Mouse (Mus musculus) mouse embryonic stem cell (cell line): ENCODE results near the gene Ppp1cb.

Source experiments
- in situ Hi-C, 2 experiments: fragments of 300-500 bp; cut with MboI; formaldehyde crosslinking; loops; 1 replicate in 1 of 2; 3 replicates in 1 of 2; pipeline ENCODE4 v1.14.3; 2019 to 2020; ENCODE audit warnings: low sequenced_read_pairs in 2 of 2, low pct_unique_long_range_greater_than_20kb in 1 of 2, mixed read lengths in 1 of 2; ENCODE audit not compliant: unreplicated experiment in 1 of 2

Gene Ppp1cb

GRCm38 (mm10) chr5:32438564-32438922, 20.1 kb upstream of the Ppp1cb start:
- in situ Hi-C loops = no loop called here

GRCm38 (mm10) chr5:32441336-32441735, 17.3 kb upstream of the Ppp1cb start:
- in situ Hi-C loops = no loop called here

GRCm38 (mm10) chr5:32441992-32442575, 16.6 kb upstream of the Ppp1cb start:
- in situ Hi-C loops = no loop called here

- in situ Hi-C loops = no loop called here
Observed at GRCm38 (mm10) chr5:32443906-32444305, 14.7 kb upstream of the Ppp1cb start.

- in situ Hi-C loops = no loop called here
Observed at GRCm38 (mm10) chr5:32445287-32445921, 13.2 kb upstream of the Ppp1cb start.

GRCm38 (mm10) chr5:32446394-32446793, 12.2 kb upstream of the Ppp1cb start:
- in situ Hi-C loops = no loop called here

GRCm38 (mm10) chr5:32446810-32447209, 11.8 kb upstream of the Ppp1cb start:
- in situ Hi-C loops = no loop called here

GRCm38 (mm10) chr5:32459251-32459881, 723 bp downstream of the Ppp1cb start:
- in situ Hi-C loops = no loop called here

- in situ Hi-C loops = no loop called here
Observed at GRCm38 (mm10) chr5:32459882-32460751, 1.5 kb downstream of the Ppp1cb start.

- in situ Hi-C loops = no loop called here
Observed at GRCm38 (mm10) chr5:32460973-32461372, 2.3 kb downstream of the Ppp1cb start.

GRCm38 (mm10) chr5:32472332-32473028, 13.8 kb downstream of the Ppp1cb start:
- in situ Hi-C loops = no loop called here

- in situ Hi-C loops = no loop called here
Observed at GRCm38 (mm10) chr5:32473029-32473352, 14.3 kb downstream of the Ppp1cb start.

- in situ Hi-C loops = no loop called here
Observed at GRCm38 (mm10) chr5:32476501-32476900, 17.9 kb downstream of the Ppp1cb start.

GRCm38 (mm10) chr5:32478972-32479371, 20.3 kb downstream of the Ppp1cb start:
- in situ Hi-C loops = no loop called here

GRCm38 (mm10) chr5:32485430-32485829, 26.8 kb downstream of the Ppp1cb start:
- in situ Hi-C loops = no loop called here

- in situ Hi-C loops = no loop called here
Observed at GRCm38 (mm10) chr5:32488044-32488443, 29.4 kb downstream of the Ppp1cb start.

GRCm38 (mm10) chr5:32494084-32494700, 35.5 kb downstream of the Ppp1cb start:
- in situ Hi-C loops = no loop called here

- in situ Hi-C loops = loop anchor here in 1 of 2 experiments (25.0 kb wide), 1 partner anchor 296 kb away; no protein-coding TSS in a partner anchor
Observed at GRCm38 (mm10) chr5:32508766-32509165, 50.1 kb downstream of the Ppp1cb start.
